Mouse (Mus musculus) left cerebral cortex, adult 11 months (tissue): ENCODE results near the gene Rab29.
A peak's percentile ranks its signal among the peaks of the same experiment; 100 is the strongest.
"Not testable (repeated sequence)": the region's sequence is repeated elsewhere in the genome, so short reads cannot be mapped to it uniquely, and the experiment has no call there.

Experiments used
- DNase-seq: peaks from one replicate; pipeline ENCODE4 v3.0.0; 2022; ENCODE audit warnings: low spot score

Gene Rab29

DNA sequence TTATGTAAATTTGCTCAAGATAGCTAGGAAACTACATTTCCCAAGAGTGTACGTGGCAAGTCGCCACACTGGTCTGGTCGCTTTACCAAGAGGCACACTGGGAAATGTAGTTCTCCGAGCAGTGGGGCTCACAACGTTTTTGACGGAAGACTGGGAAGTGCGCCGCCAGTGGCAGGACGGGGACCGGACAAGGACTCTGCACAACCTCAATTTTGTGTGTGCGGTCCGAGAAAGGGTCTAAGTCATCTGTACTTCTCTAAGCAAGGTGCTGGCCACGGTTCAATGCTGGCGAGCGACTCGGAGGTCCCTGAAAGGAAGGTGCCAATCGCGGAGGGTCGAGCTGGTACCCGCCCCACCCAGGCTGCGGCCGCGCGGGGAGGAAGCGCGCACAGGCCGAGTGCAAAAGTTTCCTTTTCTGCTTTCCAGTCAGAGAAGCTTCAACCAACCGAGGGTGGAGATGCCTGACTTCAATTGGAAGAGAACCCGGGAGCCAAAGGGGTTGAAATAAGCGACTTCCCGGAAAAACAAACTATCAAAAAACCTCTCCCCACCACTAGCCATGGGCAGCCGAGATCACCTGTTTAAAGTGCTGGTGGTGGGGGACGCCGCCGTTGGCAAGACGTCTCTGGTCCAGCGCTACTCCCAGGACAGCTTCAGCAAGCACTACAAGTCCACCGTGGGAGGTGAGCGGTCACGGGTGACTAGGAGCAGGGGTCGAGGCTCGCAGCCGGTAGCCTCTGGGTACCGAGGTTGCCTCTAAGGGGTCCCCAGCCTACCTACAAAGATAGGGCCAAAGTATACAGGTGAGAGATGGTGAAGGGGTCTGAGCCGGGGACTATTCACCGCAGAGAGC, at the start of gene Rab29:
Gene Rab29, plus strand, starts transcription at position 132 of the 853 bp plus-strand sequence.
- peak; percentile 79 for DNase-seq

DNA sequence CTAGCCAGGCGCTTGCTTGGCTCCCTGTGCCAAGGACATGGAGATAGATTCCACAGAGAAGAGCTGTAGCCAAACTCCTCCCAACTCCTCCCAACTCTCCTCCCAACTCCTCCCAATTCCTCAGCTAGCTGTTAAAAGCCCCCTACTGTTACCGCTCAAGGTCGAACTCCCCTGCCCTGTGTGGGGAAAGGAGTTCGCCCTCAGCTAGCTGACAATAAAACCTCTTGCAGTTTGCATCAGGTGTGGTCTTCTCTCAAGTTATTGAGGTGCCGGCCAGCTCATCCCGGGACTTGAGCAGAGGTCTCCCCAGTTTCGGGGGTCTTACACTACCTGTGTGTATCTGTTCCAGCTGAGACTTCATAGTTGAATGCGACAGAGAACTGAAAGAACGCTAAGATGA, 46.7 kb upstream of the Rab29 start:
- not testable (repeated sequence) for DNase-seq

DNA sequence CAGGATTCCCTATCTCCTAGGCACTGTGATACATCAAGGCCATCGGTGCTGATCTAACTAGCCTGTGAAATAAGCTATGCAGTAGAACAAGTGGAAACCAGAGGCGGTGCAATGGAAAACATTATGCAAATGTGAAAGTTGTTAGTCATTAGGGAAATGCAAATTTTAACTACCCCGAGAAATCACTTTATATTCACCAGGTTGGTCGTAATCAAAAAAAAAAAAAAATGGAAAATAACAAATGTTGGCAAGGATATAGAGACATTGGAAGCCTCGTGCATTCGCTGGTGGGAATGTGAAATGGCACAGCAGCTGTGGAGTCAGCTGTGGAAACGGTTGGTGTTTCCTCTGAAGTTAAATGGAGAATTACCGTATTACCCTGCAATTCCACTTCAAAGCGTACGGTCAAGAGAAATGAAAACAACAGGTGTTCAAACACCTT, 46.1 kb upstream of the Rab29 start:
- no peak for DNase-seq

DNA sequence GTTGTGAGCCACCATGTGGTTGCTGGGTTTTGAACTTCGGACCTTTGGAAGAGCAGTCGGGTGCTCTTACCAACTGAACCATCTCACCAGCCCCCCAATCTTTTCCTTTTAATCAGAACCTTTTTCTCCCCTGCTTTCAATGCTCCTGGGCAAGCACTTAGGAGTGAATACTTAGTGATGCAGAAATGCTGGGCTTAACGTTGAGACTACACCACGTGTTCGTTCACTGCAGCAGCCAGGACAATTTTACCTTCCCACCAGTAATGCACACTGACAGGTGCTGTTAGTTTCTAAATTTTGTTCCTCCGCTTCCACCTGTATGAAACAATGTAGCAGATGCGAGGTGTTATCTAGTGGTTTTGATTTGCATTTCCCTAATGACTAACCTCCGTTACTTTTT, 44.7 kb upstream of the Rab29 start:
- DNase-seq, result no peak

DNA sequence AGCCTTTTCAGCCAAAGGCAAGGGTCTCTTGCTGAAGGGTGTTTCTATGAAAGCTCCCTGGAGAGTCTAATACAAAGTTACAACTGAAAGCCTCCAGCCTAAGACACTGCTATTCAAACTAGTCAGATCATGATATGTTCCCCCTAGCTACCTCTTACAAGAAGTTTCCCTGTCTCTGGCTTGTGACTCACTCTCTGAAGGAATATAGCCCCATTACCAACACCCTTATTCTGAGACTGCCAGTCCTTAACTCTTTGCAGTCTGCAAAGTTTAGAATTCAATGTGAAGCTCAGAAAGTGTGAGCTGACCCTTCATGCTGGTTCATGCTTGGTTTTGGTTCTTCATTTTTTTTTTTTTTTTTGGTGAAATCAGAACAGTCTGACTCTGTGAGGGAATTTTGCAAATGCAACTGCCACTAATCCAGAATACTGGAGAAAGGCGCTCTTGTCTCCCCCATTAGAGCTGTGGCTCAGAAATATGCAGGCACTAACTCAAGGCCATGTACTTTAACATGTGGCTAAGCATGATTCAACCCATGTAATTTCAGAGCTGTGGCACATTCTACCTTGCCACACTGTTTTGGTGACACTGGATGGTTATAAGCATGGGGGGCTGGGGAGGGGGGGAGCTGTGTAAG, 44.0 kb upstream of the Rab29 start:
- DNase-seq, result no peak

DNA sequence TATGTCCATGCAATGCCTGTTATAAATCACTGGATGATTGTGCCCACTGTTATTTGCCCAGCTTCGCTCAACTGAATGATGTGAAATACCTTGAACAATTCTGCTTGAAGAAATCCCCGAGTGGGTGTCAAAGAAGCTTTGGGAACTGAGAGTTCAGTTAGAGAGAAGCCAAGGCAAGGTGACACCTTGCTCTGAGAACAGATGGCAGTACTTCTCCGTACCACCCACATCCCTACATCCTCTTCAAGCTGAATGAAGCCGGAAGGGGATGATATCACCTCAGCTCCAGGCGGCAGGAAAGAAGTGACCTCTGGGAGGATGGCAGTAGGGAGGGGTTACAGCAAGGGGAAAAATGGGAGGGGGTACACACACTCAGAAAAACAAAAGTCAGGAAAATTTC, 43.5 kb upstream of the Rab29 start:
- peak; percentile 46 for DNase-seq

DNA sequence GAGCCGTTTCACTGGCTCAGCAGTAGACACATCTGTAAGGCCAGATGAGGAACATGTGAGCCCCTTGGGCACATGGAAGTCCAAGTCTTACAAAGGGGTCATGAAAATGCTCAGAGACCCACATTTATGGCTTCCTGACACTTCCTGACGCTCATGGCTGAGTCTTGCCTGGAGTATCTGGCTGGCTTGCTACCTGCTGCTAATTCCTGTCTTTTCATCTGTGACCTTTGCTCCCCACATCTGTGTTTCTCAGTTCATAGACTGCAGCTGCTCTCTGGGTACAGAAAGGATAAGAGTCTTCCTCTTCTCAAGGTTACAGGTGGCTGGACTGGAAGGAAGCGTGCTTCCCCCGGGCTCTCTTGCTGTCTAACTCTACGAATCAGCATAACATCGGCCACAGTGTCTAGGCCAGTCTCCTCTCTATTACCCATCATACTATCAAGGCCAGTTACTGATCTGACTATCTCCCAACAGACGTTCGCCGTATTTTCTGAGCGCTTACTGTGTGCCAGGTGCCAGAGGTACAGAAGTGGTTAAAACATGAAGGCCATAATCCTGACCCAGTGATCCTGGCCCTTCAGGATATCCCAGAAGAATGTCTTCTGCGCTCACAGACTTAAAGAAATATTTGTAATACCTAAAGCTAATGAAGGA, 42.4 kb upstream of the Rab29 start:
- no peak for DNase-seq

DNA sequence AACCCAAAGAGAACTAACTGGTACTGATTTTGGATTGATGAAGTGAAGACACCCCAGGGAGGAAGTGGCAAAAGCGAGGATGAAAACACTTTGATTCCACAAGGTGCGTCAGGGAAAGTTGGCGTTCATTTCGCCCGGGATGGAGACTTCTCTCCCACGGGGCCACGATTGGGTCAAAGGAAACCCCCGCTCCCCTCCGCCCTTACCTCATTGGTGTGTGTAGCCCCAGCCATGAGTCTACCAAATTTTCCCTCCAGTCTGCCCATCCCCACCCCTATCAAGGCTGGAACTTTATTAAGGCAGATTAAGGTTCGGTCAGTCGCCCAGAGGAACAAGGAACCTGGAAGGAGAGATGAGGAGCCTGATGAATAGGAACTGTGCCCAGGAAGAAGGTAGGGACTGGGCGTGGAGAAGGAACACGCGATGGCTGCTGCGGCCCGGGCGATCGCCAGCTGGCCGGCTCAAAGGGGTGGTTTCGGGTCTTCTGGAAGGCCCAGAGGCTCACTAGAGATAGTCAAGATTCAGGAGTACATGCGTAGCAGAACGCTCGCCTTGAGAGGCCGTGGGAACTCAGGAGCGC, 39.7 kb upstream of the Rab29 start, which contains the start of gene Slc41a1:
Gene Slc41a1, plus strand, starts transcription at position 287 of the 580 bp plus-strand sequence.
- no peak for DNase-seq

DNA sequence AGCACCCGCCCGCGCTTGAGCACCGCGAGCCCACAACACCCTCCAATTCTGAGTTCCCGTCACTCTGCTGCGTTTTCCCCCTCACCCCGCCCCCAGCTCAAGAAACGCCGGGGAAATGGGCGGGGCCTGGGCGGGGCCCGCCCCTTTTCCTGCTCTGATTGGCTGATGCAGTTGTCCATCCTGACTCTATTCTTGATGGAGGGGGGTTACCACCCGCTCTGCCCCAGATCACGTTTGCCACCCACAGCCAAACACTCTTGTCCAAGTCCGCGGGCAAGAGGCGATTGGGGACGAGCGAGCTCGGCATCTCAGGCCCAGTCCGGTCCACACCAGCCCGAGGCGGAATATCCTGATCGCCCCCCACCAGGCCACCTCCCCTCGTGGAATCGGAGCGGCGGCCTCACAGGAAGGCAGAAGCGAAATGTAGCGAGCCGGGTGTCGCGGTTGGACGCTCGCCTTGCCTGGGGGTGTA, 39.2 kb upstream of the Rab29 start:
- peak; percentile 84 for DNase-seq

DNA sequence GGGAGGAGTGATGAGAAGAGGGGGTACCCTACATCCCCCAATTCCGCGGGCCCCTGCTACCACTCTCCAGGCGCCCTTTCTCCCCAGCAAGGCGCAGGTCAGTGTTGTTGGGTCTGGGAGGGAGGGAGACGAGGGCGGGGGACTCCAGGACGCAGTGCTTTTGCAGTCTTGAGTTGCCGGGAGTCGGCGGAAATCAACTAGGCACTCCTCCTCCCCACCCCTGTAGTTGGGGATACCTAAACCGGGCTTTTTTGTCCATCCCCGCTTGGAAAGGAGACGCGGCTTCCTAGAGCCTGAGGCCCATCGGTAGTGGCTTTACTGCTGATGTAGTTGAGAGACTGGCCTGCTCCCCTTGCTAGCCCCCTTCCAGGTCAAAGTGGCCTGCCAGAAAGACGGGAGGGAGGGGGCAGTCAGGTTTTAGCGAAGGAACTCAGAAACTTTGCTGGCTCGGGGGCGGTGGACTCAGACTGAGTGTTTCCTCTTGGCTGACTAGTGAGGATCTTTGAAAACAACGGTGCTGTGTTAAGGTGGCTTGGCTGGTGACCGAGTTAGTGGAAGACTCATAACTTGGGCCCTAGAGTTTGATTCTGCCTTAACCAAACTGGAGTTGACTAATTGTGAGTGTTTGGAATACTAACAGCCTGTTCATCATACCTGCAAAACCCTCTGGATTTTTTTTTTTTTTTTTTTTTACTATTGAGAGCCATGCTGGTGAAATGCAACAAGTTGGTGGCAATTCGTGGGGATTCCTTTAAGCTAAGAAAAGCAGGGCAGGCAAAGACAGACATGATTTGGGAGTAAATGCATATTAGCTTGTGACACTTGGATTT, 38.5 kb upstream of the Rab29 start:
- DNase-seq, result no peak

DNA sequence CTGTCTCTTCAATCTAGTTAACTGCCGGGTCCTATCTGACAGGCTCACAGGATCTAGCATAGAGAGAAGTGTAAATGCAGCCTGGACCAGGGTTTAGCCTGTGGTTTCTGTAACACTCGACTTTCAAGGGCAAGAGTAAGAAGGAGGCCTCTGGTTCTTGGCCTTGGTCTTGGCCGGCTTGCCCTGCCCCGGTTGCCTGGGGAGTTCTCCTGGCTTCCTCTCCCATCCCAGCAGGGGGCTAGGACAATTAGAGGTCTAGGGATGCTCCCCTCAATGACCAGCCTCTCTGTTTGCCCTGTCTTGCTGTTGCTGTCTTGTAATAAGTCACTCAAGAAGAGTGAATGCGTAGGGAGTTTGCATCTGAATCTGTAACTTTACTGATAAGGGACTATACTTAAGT, 37.7 kb upstream of the Rab29 start:
- no peak for DNase-seq

DNA sequence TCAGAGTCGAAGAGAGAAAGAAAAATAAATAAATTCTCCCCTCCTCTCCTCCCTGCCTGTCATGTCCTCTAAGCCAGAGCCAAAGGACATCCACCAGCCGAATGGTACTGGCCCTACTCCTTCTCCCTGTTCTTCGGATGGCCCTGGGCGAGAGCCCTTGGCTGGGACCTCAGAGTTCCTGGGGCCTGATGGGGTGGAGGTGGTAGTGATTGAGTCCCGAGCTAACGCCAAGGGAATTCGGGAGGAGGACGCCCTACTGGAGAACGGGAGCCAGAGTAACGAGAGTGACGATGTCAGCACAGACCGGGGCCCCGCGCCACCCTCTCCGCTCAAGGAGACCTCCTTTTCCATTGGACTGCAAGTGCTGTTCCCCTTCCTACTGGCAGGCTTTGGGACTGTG, 36.5 kb upstream of the Rab29 start:
- no peak for DNase-seq

DNA sequence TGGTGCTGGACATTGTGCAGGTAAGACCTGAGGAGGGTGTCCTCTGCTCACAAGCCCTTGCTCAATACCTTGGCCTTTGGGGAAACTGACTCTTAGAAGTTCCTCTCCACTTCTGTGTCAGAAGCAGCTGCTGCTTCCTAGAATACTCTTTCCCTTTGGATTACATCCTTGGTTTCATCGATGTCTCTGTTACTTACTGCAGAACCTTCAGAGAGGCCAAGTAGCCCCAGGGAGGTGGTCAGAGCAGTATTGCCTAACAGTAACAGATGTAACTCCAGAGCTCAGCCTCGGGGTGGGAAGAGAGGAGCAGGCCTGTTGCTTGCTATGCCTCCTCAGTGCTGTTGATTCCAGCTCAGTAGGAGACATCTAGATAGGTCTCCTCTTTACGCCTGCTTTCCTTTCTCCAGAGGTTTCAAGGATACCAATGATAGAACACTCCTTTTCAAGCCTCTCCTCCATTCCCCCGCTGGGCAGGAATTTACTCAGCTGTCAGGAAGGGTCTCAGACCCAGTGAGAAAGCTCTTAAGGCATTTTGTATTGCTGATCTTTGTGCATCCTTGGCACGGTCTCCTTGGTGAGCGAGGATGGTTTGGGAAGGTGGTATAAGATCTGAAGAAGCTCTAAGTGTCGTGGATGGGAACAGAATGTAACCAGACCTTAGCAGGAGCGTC, 35.9 kb upstream of the Rab29 start:
- DNase-seq, result no peak

DNA sequence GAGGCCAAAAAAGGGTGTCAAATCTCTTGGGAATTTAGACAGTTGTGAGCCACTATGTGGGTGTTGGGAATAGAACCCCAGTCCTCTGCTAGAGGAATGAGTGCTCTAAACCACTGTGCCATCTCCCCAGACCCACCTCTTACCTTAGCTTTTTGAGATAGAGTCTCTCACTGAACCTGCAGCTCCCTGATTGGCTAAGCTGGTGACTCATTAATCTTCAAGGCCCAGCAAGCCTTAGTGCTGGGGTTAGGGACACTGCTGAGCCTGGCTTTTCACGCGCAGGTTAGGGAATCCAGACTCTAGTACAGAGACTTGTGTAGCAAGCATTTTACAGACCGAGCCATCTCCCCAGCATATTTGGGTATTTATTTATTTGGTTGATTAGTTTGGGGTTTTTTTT, 30.0 kb upstream of the Rab29 start:
- no peak for DNase-seq

DNA sequence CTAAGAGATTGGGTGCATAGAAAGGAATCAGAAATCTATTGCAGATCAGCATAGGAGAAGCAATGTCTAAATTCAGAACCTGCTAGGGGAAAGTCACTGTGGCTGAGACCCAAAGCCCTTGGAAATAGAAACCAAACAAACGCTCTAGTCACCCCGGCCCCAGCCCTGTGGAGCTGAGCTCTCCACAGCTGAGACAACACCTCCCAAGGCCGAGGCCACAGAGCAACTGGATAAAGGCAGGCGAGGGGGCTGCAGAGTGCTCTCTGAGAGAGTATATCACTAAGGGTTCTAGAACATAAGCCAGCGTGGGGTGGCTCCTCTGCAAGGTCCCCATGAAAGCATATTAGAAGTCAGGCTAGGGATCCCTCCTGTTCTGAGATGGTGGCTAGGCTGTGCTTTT, 28.5 kb upstream of the Rab29 start:
- DNase-seq, result no peak

DNA sequence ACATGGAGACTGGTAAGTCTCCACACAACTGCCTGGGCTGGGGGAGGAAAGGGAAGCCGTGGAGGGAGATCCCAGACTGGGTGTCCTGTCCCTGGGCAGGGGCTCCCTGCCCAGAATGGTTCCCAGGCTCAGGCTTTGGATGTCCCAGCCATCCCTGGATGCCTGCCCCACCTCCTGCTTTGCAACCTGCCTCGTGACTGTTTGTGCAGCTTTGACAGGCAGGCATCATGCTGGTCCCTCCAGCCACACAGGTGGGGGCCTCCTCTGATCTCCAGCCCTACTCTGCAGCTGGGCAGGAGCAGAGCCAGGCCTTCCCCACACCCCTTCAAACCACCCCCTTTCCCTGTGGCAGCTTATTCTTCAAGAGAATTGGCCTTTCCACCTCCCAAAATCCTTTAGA, 27.7 kb upstream of the Rab29 start:
- no peak for DNase-seq

DNA sequence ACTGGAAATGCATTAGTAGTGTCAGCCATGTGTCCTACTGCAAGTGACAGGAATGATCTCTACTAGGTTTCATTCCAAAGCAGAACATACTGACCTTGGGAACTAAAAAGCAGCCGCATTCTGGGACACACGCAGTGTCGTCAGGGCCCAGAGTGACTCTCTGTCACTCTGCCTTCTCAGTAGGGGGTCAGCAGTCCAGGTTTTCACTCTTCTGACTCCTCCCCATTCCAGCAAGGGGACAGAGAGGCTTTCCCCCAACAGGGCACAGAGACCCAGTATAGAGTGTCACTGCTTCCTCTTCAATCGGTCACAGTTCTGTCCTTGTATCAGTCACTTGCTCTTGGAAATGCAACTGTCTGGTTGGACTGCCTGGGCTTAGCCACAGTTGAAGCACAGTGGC, 24.8 kb upstream of the Rab29 start:
- DNase-seq, result no peak

DNA sequence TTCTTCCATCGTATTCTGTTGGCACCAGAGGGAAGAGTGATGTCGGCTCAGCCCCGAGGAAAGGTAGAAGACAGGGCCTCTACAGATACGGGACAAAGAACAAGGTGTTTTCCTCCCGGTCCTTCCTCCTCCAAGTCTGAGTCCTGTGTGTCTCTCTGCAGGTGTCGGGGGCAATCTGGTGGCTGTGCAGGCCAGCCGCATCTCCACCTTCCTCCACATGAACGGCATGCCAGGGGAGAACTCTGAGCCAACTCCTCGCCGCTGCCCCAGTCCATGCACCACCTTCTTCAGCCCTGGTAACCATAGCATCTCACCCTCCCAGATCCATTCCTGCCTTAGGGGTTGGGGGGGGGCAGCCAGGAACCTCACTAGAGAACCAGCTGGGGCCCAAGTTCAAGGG, 23.3 kb upstream of the Rab29 start:
- DNase-seq, result no peak

DNA sequence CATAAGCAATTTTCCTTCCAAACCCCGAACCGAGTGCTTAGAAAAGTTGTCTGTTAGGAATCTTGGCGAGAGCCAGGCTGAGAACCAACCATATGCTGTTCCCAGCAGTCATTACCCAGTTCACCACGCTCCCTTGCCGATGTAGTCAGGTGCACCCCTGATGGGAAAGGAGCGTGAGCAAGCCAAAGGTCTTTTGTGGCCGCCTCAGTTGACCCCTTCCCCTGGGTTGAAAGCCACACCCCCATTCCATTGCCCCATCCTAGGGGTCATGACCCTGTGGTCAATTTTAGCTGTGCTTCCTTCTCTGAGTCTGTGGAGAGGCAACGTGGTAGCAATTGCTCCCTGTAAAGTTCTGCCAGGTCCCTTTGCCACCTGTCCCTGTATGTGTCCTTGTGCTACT, 22.1 kb upstream of the Rab29 start:
- DNase-seq, result no peak

DNA sequence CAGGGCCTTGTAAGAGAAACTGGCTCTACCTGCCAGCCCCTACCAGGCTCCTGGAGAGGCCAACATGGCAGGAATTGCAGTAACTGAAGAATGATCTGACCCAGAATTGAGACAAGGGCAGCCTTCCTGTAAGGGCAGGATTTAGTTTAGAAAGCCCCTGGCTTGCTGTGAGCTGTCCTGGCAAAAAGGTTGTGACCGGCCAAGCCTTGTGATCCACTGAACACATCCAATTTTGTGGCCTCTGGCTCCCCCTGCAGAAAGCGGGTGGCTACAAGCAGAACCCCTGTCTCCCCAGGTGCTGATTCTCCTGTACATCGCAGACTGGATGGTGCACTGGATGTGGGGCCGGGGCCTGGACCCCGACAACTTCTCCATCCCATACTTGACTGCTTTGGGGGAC, 20.8 kb upstream of the Rab29 start:
- DNase-seq, result peak; percentile 37

DNA sequence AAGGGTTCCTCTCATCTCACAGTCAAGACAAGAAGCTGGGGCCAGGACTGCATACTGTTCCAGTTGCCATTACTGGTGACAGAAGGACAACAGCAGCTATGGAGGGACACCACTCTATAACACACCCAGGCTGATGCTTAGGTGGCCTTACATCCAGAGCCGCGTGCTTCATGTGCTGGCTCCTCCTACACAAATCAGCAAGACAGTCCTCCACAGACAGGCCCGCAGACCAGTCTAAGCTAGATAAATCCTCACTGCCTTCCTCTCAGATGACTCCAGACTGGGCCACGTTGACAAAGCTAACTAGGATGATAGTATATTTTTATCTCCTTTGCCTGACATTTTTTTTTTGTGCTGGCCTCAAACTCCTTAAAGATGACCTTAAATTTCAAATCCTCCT, 5.2 kb upstream of the Rab29 start:
- no peak for DNase-seq
